Mouse (Mus musculus) intestine, embryonic 14.5 days (tissue): Measurements from ENCODE around the gene Cacng2. TPM values are rescaled to one million over a fixed set of nuclear protein-coding genes. Genes with fewer than 3 reads are reported as not detected.

Experiments used
- ATAC-seq: fragments of 200-750 bp; cut with Nextera tagmentation; replicated peaks from 2 replicates; pipeline ENCODE4 v1.8.0; 2017; ENCODE audit warnings: low read depth, moderate number of reproducible peaks, moderate TSS enrichment, moderate library complexity; ENCODE audit not compliant: low FRiP score, low TSS enrichment
- DNase-seq: peaks from one replicate; pipeline ENCODE4 v3.0.0-alpha.2; 2018; ENCODE audit warnings: low spot score
- H3K27ac ChIP-seq: fragments of 300-500 bp; sonication (generic); 2 replicates; pipeline ENCODE4 v1.5.1; 2014; ENCODE audit warnings: low read depth, mild to moderate bottlenecking, control low read depth
- H3K27me3 ChIP-seq: fragments of 300-500 bp; sonication (generic); replicated peaks from 2 replicates; pipeline ENCODE4 v1.6.1; 2014; ENCODE audit warnings: low read length, control low read depth; ENCODE audit not compliant: control insufficient read depth, insufficient read depth
- H3K36me3 ChIP-seq: fragments of 300-500 bp; sonication (generic); 2 replicates; pipeline ENCODE4 v1.6.1; 2014; ENCODE audit warnings: low read length, control low read depth; ENCODE audit not compliant: control insufficient read depth, insufficient read depth
- H3K4me1 ChIP-seq: fragments of 300-500 bp; sonication (generic); replicated peaks from 2 replicates; pipeline ENCODE4 v1.6.1; 2014; ENCODE audit warnings: low read length, control low read depth, mixed read lengths; ENCODE audit not compliant: control insufficient read depth, insufficient read depth
- H3K4me2 ChIP-seq: fragments of 300-500 bp; sonication (generic); 2 replicates; pipeline ENCODE4 v1.6.1; 2014; ENCODE audit warnings: low read length
- H3K4me3 ChIP-seq: fragments of 300-500 bp; sonication (generic); 2 replicates; pipeline ENCODE4 v1.5.1; 2014; ENCODE audit warnings: low read depth, low read length, control low read depth, mixed read lengths
- H3K9ac ChIP-seq: fragments of 300-500 bp; sonication (generic); 2 replicates; pipeline ENCODE4 v1.6.1; 2014; ENCODE audit warnings: mild to moderate bottlenecking, low read length
- H3K9me3 ChIP-seq: fragments of 300-500 bp; sonication (generic); 2 replicates; pipeline ENCODE4 v1.6.1; 2016; ENCODE audit warnings: low read length, control low read depth; ENCODE audit not compliant: control insufficient read depth
- WGBS: fragments of 180-500 bp; shearing (Covaris S2); extraction: QIAGEN DNeasy Blood & Tissue Kit; methylation state at CpG from one replicate; pipeline ENCODE4 v1.1.7; 2014; 5-methylcytosine and 5-hydroxymethylcytosine counted together
- polyA plus RNA-seq: library from polyadenylated mRNA; unstranded; fragments of >200 nt; fragmentation: Nextera tagmentation; extraction: Ambion mirVana; gene quantifications from 2 replicates; pipeline ENCODE4 v1.2.1, GENCODE M21; 2014

The Cacng2 gene
- polyA plus RNA-seq, 1 experiment from 2014 or later, result 0.15 TPM

GRCm38 (mm10) chr15:78153045-78153775 is 33.4 kb upstream of the Cacng2 start:
- H3K27ac ChIP-seq, result no peak overlapping the region
- ATAC-seq (no peak), DNase-seq (peak; percentile 59)
- H3K4me1 ChIP-seq, result no peaks in the 10 kb centered on the region
- H3K27me3 ChIP-seq, result no peaks in the 10 kb centered on the region
- no peak overlapping the region for H3K9ac ChIP-seq
- no peak overlapping the region for H3K4me2 ChIP-seq
- no peaks in the 10 kb centered on the region for H3K36me3 ChIP-seq
- H3K9me3 ChIP-seq, result no peaks in the 10 kb centered on the region
- 54% methylated on average over 11 of the region's 11 CpGs for WGBS
- no peak overlapping the region for H3K4me3 ChIP-seq

- DNase-seq (no peak), ATAC-seq (no peak)
- no peak overlapping the region for H3K9ac ChIP-seq
- H3K27me3 ChIP-seq, result no peaks in the 10 kb centered on the region
- H3K9me3 ChIP-seq, result no peaks in the 10 kb centered on the region
- H3K4me2 ChIP-seq, result no peak overlapping the region
- 71% methylated on average over 7 of the region's 7 CpGs for WGBS
- no peak overlapping the region for H3K27ac ChIP-seq
- H3K4me1 ChIP-seq, result no peaks in the 10 kb centered on the region
- H3K4me3 ChIP-seq, result no peak overlapping the region
- H3K36me3 ChIP-seq, result no peaks in the 10 kb centered on the region
Measured at GRCm38 (mm10) chr15:78148565-78148964, 28.7 kb upstream of the Cacng2 start.

GRCm38 (mm10) chr15:78140226-78140625 is 20.4 kb upstream of the Cacng2 start:
- Histone ChIP-seq H3K9ac (no peak overlapping the region), H3K27me3 (no peaks in the 10 kb centered on the region), H3K4me3 (no peak overlapping the region), H3K9me3 (no peaks in the 10 kb centered on the region), H3K36me3 (no peaks in the 10 kb centered on the region), H3K27ac (no peak overlapping the region), H3K4me1 (no peaks in the 10 kb centered on the region), H3K4me2 (no peak overlapping the region)
- DNase-seq, result no peak
- WGBS, result 62% methylated on average over 8 of the region's 8 CpGs
- no peak for ATAC-seq

GRCm38 (mm10) chr15:78134606-78135005 is 14.8 kb upstream of the Cacng2 start:
- Histone ChIP-seq H3K4me2 (no peak overlapping the region), H3K27me3 (no peaks in the 10 kb centered on the region), H3K9me3 (no peaks in the 10 kb centered on the region), H3K4me1 (no peaks in the 10 kb centered on the region), H3K27ac (no peak overlapping the region), H3K9ac (no peak overlapping the region), H3K4me3 (no peak overlapping the region), H3K36me3 (no peaks in the 10 kb centered on the region)
- no peak for DNase-seq
- 31% methylated on average over 6 of the region's 6 CpGs for WGBS
- no peak for ATAC-seq

GRCm38 (mm10) chr15:78133389-78133788 is 13.6 kb upstream of the Cacng2 start:
- Histone ChIP-seq H3K36me3 (no peaks in the 10 kb centered on the region), H3K4me1 (no peaks in the 10 kb centered on the region), H3K27me3 (no peaks in the 10 kb centered on the region), H3K9ac (no peak overlapping the region), H3K4me3 (no peak overlapping the region), H3K4me2 (no peak overlapping the region), H3K27ac (no peak overlapping the region), H3K9me3 (no peaks in the 10 kb centered on the region)
- ATAC-seq, result no peak
- 54% methylated on average over 2 of the region's 2 CpGs for WGBS
- no peak for DNase-seq

GRCm38 (mm10) chr15:78119248-78119647 is 580 bp downstream of the Cacng2 start:
- Histone ChIP-seq H3K4me2 (peak overlapping the region; percentile 43), H3K9me3 (no peaks in the 10 kb centered on the region), H3K9ac (no peak overlapping the region), H3K4me3 (peak overlapping the region; percentile 1; the same call in 1 of the 2 replicates), H3K27ac (no peak overlapping the region), H3K36me3 (no peaks in the 10 kb centered on the region), H3K27me3 (peaks cover 22% of the 10 kb centered on the region; the same call in 1 of the 2 replicates), H3K4me1 (no peaks in the 10 kb centered on the region)
- WGBS, result 5% methylated on average over 39 of the region's 39 CpGs
- no peak for DNase-seq
- 0 out of 2 replicates have a peak, but pooled peaks have one; percentile 34 for ATAC-seq

- Histone ChIP-seq H3K4me1 (no peaks in the 10 kb centered on the region), H3K4me3 (no peak overlapping the region), H3K9ac (no peak overlapping the region), H3K36me3 (no peaks in the 10 kb centered on the region), H3K27ac (no peak overlapping the region), H3K27me3 (peaks cover 22% of the 10 kb centered on the region; the same call in 1 of the 2 replicates), H3K9me3 (no peaks in the 10 kb centered on the region), H3K4me2 (no peak overlapping the region)
- DNase-seq, result no peak
- WGBS, result 65% methylated on average over 17 of the region's 18 CpGs
- ATAC-seq, result no peak
Measured at GRCm38 (mm10) chr15:78118275-78118995, 1.4 kb downstream of the Cacng2 start.

- H3K27me3 ChIP-seq, result peaks cover 22% of the 10 kb centered on the region; the same call in 1 of the 2 replicates
- no peak overlapping the region for H3K4me2 ChIP-seq
- no peak overlapping the region for H3K27ac ChIP-seq
- DNase-seq (no peak), ATAC-seq (no peak)
- no peaks in the 10 kb centered on the region for H3K9me3 ChIP-seq
- no peak overlapping the region for H3K4me3 ChIP-seq
- H3K9ac ChIP-seq, result no peak overlapping the region
- 88% methylated on average over 16 of the region's 16 CpGs for WGBS
- no peaks in the 10 kb centered on the region for H3K36me3 ChIP-seq
- no peaks in the 10 kb centered on the region for H3K4me1 ChIP-seq
Measured at GRCm38 (mm10) chr15:78117731-78118130, 2.1 kb downstream of the Cacng2 start.
